Mouse (Mus musculus): ENCODE data around the gene Mettl17.
A peak's percentile ranks its signal among the peaks of the same experiment; 100 is the strongest.
"Not testable (repeated sequence)": the region's sequence is repeated elsewhere in the genome, so short reads cannot be mapped to it uniquely, and the experiment has no call there.

Gene Mettl17

DNA sequence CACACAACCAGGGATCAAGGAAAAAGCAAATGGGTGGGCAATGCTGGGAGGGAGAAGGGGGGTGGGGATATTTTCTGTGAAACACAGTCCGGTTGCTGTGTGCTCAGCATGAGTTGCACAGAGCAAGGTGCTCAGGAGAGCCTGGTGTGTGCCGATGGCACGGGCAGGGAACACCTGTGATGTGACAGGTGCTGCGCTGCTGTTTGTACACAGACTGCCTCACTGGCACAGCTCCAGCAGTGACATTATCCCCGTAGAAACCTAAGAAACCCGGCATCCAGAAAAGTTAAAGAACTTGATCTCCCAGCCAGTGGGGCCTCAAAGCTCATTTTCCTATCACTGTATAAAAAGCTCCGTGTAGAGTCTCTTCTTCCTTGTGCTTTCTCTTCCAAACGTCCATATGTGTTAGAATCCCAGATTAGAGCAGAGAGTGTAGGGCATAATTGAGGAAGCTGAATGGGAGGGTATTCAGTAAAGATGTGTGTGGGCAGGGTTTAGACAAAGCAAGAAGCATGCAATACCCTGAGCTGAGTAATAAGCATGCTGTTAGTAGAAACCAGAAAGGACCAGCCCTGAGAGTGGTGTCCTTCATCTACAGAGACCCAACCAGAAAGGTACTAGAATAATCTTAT is 12.0 kb downstream of the Mettl17 start:
- no peak for DNase-seq (ENCODE audit: low spot score)

DNA sequence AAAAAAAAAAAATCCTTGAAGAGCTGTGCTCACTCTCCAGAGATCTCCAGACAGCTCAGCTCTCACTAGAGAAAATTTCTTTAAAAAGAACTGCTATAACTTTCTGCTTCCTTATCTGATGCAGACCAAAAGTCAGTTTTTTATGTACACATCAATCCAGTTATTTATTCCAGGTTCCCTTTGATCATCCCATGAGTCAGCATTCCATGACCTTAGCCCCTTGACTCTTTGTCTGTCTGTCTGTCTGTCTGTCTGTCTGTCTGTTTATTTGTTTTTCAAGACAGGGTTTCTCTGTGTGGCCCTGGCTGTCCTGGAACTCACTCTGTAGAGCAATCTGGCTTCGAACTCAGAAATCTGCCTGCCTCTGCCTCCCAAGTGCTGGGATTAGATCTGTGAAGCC is 14.7 kb downstream of the Mettl17 start:
- DNase-seq (ENCODE audit: low spot score), result no peak

- DNase-seq (ENCODE audit: low spot score), result peak; percentile 63
These were observed 18.4 kb downstream of the Mettl17 start for GRCm38 (mm10) chr14:51902806-51903710.

DNA sequence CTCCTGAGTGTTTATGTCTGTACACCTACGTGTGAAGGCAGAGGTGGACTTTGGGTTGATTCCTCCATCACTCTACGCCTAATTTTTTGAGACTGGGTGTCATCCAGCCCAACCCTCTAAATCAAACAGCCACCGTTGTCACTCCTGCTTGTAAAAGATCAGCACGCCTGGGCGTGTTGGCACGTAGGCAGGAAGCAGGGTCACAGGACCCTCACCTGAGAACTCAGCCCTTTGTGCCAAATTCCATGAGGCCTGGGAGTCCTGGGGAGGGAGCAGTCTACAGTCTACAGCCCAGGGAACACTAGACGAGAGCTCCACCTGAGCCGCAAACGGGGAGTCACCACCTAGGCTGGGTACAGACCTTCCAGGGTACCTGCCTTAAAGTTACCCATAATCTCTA is 19.1 kb downstream of the Mettl17 start:
- DNase-seq (ENCODE audit: low spot score), result no peak

GRCm38 (mm10) chr14:51904706-51905105 is 20.1 kb downstream of the Mettl17 start:
- DNase-seq (ENCODE audit: low spot score), result no peak

DNA sequence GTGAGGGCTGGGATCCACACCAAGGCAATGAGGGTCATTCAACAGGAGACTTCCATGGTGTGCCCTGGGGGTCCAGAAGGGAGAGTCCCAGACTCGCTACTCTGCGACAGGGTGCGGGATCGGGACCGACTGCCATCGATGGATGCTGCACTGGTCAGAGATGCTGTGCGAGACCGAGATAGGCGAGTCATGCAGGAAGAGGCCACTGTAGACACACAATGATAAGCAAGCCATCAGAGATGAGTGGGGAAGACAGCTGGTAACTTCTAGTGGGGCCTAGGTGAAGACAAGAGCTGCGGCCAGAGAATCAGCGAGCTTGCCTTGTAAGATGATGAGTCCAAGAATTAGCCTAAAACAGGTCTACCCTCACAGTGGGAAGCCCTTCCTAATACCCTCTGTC is 21.5 kb downstream of the Mettl17 start:
- no peak for DNase-seq (ENCODE audit: low spot score)

DNA sequence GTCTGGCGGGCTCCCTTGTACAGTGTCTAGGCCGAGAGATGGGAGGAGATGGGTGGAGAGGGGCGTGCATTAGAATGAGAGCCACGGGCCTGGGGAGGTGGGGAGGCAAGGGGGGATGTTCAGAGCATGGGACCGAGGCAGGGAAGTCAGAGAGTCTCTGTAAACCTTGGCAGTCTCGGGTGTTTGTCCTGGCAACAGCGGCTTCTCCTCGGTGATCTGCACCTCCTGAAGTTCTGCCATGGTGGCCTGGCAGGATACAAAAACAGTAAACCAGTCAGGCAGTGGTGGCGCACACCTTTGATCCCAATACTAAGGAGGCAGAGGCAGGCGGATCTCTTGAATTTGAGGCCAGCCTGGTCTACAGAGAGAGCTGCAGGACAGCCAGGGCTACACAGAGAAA is 26.7 kb downstream of the Mettl17 start:
- DNase-seq (ENCODE audit: low spot score), result no peak

GRCm38 (mm10) chr14:51912391-51913061 is 27.9 kb downstream of the Mettl17 start:
- no peak for DNase-seq (ENCODE audit: low spot score)

- peak; percentile 85 for DNase-seq (ENCODE audit: low spot score)
These were observed 28.7 kb downstream of the Mettl17 start for GRCm38 (mm10) chr14:51913062-51913959.

DNA sequence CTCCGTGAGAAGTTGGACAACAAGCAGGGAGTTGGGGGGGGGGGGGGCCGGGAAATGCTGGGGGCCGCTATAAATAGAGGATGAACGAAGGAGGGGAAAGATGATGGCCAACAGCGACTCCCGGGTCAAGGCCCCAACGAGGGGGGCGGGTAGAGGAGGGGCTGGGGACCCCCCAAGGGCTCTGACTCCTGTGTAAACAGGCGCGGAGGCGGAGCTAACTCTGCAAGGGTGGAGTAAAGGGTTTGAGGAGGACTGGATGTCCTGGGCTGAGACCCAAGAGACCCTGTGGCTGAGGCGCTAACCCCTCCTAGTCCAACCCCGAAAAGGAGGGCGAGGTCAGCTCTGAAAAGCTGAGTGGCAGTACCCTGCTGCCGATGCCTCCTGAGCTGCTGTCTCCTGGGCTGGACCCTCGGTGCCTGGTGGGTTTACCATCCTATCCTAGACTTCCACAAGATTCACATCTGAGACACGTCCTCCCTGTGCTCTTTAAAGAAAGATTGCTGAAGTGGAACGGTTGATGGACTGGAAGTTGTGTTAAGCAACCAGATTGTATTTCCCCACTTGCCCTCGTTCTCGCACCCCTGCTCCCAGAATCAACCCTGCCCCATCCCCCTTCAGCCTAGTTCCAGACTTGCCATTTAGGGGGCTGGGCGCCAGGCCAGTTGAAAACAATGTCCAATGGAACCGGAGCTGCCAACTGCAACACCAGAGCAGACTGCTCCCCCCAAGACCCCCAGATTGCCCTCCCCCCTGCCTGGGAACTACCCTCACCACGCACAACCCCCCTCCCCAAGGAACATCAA is 29.5 kb downstream of the Mettl17 start, which contains the start of gene Ndrg2:
TSS of gene Ndrg2 (minus strand) at position 199 of the 803 bp plus-strand sequence.
- DNase-seq (ENCODE audit: low spot score), result peak; percentile 82

- no peak for DNase-seq (ENCODE audit: low spot score)
These were observed 30.4 kb downstream of the Mettl17 start for GRCm38 (mm10) chr14:51915030-51915429.

- no peak for DNase-seq (ENCODE audit: low spot score)
These were observed 31.9 kb downstream of the Mettl17 start for GRCm38 (mm10) chr14:51916539-51916938.

GRCm38 (mm10) chr14:51918125-51918524 is 33.5 kb downstream of the Mettl17 start, which contains the start of gene Tppp2:
Gene Tppp2, plus strand, starts transcription at chr14:51918425.
- DNase-seq (ENCODE audit: low spot score), result no peak

DNA sequence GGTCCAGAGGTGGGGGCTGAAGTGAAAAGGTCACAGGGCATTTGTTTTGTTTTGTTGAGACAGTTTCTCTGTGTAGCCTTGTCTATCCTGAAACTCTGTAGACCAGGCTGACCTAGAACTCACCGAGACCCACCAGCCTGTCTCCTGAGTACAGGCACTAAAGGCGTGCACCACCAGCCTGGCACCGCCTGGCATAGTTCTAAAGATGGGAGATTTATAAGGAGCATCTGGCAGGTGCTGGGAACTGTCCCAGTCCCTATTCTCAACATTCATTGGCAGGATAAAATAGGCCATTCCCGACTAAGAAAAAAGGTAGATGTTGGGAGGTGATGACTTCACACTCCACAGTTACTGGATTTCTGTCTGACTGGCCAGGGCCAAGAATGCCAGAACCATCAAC is 34.3 kb downstream of the Mettl17 start:
- no peak for DNase-seq (ENCODE audit: low spot score)

- DNase-seq (ENCODE audit: low spot score), result peak; percentile 53
These were observed 37.3 kb downstream of the Mettl17 start for GRCm38 (mm10) chr14:51921759-51922570.

DNA sequence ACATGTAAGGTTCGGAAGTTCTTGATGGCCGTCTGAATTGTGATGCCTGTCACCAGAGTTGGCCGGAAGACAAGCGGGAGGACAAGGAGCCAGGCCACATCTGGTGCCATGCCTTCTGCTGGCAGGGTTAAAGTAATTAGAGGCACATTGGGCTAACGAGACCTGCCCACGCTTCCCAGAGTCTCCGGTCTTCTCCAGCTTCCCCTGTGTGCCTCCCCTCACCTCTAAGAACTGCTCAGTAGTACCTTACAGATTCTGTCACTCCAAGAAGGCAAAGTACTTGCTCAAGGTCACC is 37.9 kb downstream of the Mettl17 start, which contains the start of gene Rnase13:
TSS of gene Rnase13 (minus strand) at position 203 of the 295 bp plus-strand sequence.
- no peak for DNase-seq (ENCODE audit: low spot score)

- no peak for DNase-seq (ENCODE audit: low spot score)
These were observed 38.3 kb downstream of the Mettl17 start for GRCm38 (mm10) chr14:51922910-51923309.

DNA sequence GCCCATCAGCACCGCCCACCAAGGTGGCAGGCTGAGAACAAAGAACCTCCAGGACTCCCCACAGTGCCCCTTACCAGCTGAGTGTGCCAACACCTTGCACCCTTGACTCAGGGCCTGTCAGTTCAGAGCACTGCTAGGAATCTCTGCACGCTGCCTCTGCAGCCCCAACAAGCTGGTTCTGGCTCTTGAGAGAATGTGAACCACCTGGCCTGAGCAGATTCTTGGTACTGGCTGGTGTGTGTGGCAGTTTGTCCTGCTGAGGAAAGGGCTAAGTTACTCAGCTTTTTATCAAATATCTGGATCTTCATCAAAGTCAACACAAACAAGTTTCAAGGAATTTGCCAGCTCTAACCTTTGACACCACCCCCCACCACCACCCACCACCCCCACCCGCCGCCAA is 38.9 kb downstream of the Mettl17 start:
- no peak for DNase-seq (ENCODE audit: low spot score)

DNA sequence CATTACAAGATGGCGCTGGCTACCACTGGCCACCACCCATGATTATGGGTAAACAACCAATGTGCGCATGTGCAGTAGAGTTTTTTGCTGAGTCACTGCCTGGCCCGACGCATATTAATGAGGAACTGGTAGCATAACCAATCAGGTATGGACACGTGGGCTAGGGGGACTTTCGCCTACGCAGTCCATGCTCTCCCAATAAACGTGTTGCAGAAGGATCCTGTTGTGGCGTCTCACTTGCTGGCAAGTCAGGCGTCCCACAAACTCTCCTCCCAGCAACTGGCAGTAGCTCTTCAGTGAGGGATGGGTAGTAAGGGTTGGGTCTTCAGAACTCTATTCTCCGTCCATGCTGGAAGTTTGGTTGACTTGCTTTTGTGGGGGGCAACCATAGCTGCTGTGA is 42.3 kb downstream of the Mettl17 start:
- DNase-seq (ENCODE audit: low spot score), result not testable (repeated sequence)

All from lung, postnatal 25 days (tissue).